ENCODE assay signal across 8 mouse cellular contexts in genomic region chr2:131352747-131353563, GRCm38 (mm10). TPM values are rescaled to one million over a fixed set of nuclear protein-coding genes. Genes with fewer than 3 reads are reported as not detected.
DNase-seq lines count a peak whose midpoint lies in the region; ATAC-seq lines count a peak whose summit lies in the region.

Gene Rnf24 (minus strand): TSS chr2:131352892.

- peak within 1 kb of the TSS; percentile 42 to 84; a peak in 2 of 4 replicates for H3K27ac ChIP-seq in heart, embryonic 14.5 days (replicated peaks in 1 of 2; ENCODE audit: control insufficient read depth in 1 of 2, insufficient read depth in 1 of 2, low read depth in 2 of 2, low read length in 2 of 2)
- peak within 1 kb of the TSS; percentile 45 for H3K27ac ChIP-seq in liver, embryonic 13.5 days
- H3K27ac ChIP-seq in stomach, embryonic 16.5 days (ENCODE audit: low read length), result peak within 1 kb of the TSS; percentile 66

- H3K9me3 ChIP-seq in heart, embryonic 14.5 days (ENCODE audit: control insufficient read depth, low read length), result no peaks in the 10 kb centered on the region
- H3K9me3 ChIP-seq in liver, embryonic 13.5 days (replicated peaks), result no peaks in the 10 kb centered on the region
- H3K9me3 ChIP-seq in stomach, embryonic 16.5 days (replicated peaks; ENCODE audit: control insufficient read depth, low read length), result no peaks in the 10 kb centered on the region

- H3K4me2 ChIP-seq in heart, embryonic 14.5 days (ENCODE audit: low read length), result peak within 1 kb of the TSS; percentile 81
- H3K4me2 ChIP-seq in liver, embryonic 13.5 days, result peak within 1 kb of the TSS; percentile 96
- H3K4me2 ChIP-seq in stomach, embryonic 16.5 days (ENCODE audit: low read depth, low read length), result peak within 1 kb of the TSS; percentile 86

- peak; percentile 96 for ATAC-seq in erythroid progenitor cell, adult 5-6 weeks (replicated peaks; ENCODE audit: low FRiP score, poor library complexity, severe bottlenecking)
- ATAC-seq in heart, embryonic 14.5 days (ENCODE audit: insufficient number of reproducible peaks, insufficient read depth, low FRiP score, low read depth), result peak; percentile 97
- ATAC-seq in liver, embryonic 13.5 days (ENCODE audit: low read depth), result peak; percentile 97
- ATAC-seq in stomach, embryonic 16.5 days (ENCODE audit: insufficient read depth, low FRiP score), result peak; percentile 98

- WGBS in heart, embryonic 14.5 days, result under 1% methylated on average over 54 of the region's 54 CpGs
- whole genome bisulfite sequencing in liver, embryonic 13.5 days (ENCODE audit: insufficient replicate concordance), result under 1% methylated on average over 54 of the region's 54 CpGs
- WGBS in stomach, embryonic 16.5 days, result under 1% methylated on average over 54 of the region's 54 CpGs

- H3K27me3 ChIP-seq in heart, embryonic 14.5 days (ENCODE audit: control insufficient read depth, insufficient read depth, low read length), result no peaks in the 10 kb centered on the region
- no peaks in the 10 kb centered on the region for H3K27me3 ChIP-seq in liver, embryonic 13.5 days
- H3K27me3 ChIP-seq in stomach, embryonic 16.5 days (ENCODE audit: control insufficient read depth, insufficient read depth, low read length), result no peaks in the 10 kb centered on the region

- H3K9ac ChIP-seq in heart, embryonic 14.5 days (ENCODE audit: low read length), result peak within 1 kb of the TSS; percentile 88
- peak within 1 kb of the TSS; percentile 81 for H3K9ac ChIP-seq in liver, embryonic 13.5 days
- peak within 1 kb of the TSS; percentile 88 for H3K9ac ChIP-seq in stomach, embryonic 16.5 days (ENCODE audit: low read length)

- peaks cover 2 to 13% of the 10 kb centered on the region in 2 experiments; a peak in 3 of 4 replicates for H3K4me1 ChIP-seq in heart, embryonic 14.5 days (ENCODE audit: control insufficient read depth in 2 of 2, insufficient read depth in 2 of 2, low read length in 2 of 2)
- H3K4me1 ChIP-seq in liver, embryonic 13.5 days (replicated peaks), result peaks cover 25% of the 10 kb centered on the region
- H3K4me1 ChIP-seq in stomach, embryonic 16.5 days (ENCODE audit: control insufficient read depth, insufficient read depth, low read length), result no peaks in the 10 kb centered on the region

- peak; percentile 93 for DNase-seq in CD4-positive helper T cell, adult 2 months (ENCODE audit: low read depth, low spot score)
- DNase-seq in brain, embryonic 18.5 days (ENCODE audit: low read depth, low spot score), result peak; percentile 87
- DNase-seq in kidney, postnatal 14 days, result peak; percentile 99
- peak; percentile 96 for DNase-seq in liver, embryonic 13.5 days
- DNase-seq in neural tube, embryonic 10.5 days (ENCODE audit: extremely low spot score, low spot score), result peak; percentile 98

- no peaks in the 10 kb centered on the region for H3K36me3 ChIP-seq in heart, embryonic 14.5 days (ENCODE audit: control insufficient read depth, insufficient read depth, low read length)
- no peaks in the 10 kb centered on the region for H3K36me3 ChIP-seq in liver, embryonic 13.5 days
- H3K36me3 ChIP-seq in stomach, embryonic 16.5 days (ENCODE audit: control insufficient read depth, insufficient read depth, low read length), result no peaks in the 10 kb centered on the region

- H3K4me3 ChIP-seq in heart, embryonic 14.5 days (ENCODE audit: control insufficient read depth in 1 of 2, insufficient read depth in 1 of 2, low read depth in 1 of 2, low read length in 2 of 2), result peak within 1 kb of the TSS; percentile 77 to 83
- peak within 1 kb of the TSS; percentile 76 for H3K4me3 ChIP-seq in liver, embryonic 13.5 days (replicated peaks)
- peak within 1 kb of the TSS; percentile 87 for H3K4me3 ChIP-seq in stomach, embryonic 16.5 days (replicated peaks; ENCODE audit: low read length)

RNA-seq across cellular contexts. Expression of gene Rnf24, which starts in this region (rescaled TPM):
- total RNA-seq in erythroid progenitor cell, adult 5-6 weeks (2015; ENCODE audit: low replicate concordance), result 1.1 and 2.9 TPM in 2 replicates
- total RNA-seq in erythroid progenitor cell, adult 5-6 weeks (2017; ENCODE audit: low replicate concordance), result 0.77 and 6.4 TPM in 2 replicates
- polyA plus RNA-seq in heart, embryonic 14.5 days (2014; fragmentation: Nextera tagmentation; extraction: Ambion mirVana), result 2.0 and 2.6 TPM in 2 replicates
- polyA plus RNA-seq in liver, embryonic 13.5 days (2015; fragmentation: Nextera tagmentation; extraction: Ambion mirVana), result 0.46 and 0.60 TPM in 2 replicates
- polyA plus RNA-seq in stomach, embryonic 16.5 days (2015; fragmentation: Nextera tagmentation; extraction: Ambion mirVana), result 2.9 and 3.0 TPM in 2 replicates

Comparison
In these comparisons a context has a peak if more than half of its experiments do, and no peak if none do; other contexts are left out.
1. Peak in every context shown above with its lines: DNase-seq, ATAC-seq, H3K4me3 ChIP-seq and H3K27ac ChIP-seq.
2. Peak in DNase-seq, ATAC-seq, H3K4me3 ChIP-seq, H3K27ac ChIP-seq, H3K9ac ChIP-seq and H3K4me2 ChIP-seq in liver, embryonic 13.5 days; RNA of the gene not detected or under 1 TPM.